Mouse (Mus musculus) urinary bladder, postnatal 14 days (tissue): ENCODE results near the gene Cfap77.

Source experiments
- DNase-seq: peaks from one replicate; pipeline ENCODE4 v3.0.0; 2021; ENCODE audit warnings: low spot score

The Cfap77 gene

DNA sequence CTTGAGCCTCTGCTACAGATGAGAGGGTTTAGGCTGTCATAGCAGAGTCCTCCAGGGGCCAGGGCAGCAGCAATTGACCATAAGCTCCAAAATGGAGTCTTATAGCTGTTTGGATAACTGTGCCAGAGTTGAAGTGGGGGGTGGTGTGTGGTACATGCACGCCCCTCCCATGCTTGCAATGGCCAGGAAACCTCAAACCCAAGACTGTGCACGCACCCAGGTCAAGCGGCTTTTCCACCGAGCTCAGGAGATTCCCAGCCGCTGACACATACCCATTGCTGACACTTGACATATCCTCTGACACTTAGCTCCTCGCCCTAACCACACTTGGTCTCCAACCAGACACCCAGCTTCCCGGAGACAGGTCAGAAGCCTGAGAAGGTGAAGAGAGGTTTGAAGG lies 115.9 kb downstream of the Cfap77 start:
- no peak for DNase-seq

GRCm38 (mm10) chr2:28930571-28930970 lies 124.3 kb downstream of the Cfap77 start:
- DNase-seq: no peak

DNA sequence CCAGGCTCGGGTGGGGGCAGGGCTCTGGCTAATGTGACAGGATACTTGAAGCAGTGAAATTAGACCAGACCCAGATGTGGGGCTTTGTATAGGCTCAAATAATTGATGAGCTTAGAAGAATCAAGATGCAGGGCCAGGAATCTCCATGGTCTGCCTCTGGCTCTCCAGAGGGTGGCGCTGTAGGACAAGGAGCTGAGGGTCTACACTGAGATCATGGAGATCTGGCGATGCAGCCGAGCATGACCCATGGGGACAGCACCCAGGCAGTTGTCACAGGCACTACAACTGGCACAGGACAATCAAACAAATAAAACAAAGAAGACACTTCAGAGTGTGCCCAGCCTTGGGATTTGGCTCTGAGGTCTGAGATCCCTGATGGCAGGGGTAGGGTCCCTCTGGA lies 131.0 kb downstream of the Cfap77 start:
- DNase-seq: peak; percentile 68

GRCm38 (mm10) chr2:28919001-28919400 lies 135.9 kb downstream of the Cfap77 start:
- no peak for DNase-seq

DNA sequence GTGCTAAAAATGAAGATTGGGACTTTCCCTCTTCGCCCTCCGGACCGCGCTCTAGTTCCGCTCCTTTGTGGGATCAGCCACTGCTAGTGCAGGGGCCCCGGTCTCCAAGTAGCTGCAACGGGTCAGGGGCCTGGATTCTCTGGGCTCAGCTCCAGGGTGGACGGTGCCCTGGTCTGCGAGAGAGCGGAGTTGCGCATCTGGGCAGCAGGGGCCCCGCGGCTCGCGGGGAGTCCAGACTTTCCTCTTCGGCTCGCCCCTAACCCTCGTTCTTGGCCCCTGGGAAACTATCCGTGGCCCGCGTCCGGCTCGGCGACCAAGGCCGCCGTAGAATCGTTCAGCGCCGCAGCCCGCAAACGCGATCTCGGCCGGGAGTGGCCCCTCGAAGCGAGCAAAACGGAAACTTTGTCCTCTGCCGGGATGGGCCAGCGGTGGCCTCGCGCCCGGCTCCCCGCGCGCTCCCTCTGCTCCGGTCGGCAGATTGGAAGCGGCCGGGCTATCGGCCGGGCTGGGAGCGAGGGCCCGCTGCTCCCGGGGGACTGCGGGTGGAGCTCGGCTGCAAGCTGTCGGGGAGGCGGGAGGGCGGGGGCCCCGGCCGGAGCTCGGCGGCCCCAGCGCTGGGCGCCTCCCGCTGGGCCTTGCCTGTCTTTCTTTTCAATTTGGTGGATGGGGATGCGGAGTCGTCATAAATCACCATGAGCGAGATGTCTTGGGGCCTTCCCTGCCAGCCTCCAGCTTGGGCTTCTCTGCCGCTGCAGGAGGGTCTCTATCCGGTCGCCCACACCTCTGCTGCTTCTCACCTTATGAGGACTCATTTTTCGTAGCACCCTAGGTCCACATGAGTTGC lies 137.1 kb downstream of the Cfap77 start:
- DNase-seq: no peak

DNA sequence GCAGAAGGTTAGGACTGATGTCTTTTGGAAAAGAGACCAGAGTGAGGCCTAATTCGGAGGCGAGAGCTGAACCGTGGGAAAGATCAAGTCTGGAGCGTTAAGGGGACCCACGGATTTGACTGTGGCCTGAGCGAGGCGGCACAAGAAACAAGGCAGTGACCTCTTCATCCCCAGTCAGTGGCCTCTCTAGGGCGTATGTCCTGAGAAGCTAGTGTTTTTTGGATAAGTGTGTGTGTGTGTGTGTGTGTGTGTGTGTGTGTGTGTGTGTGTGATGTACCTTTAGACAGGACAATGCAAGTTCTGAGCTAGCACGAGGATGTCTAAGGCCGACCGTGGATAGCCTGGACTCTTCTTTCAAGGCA lies 137.7 kb downstream of the Cfap77 start:
- DNase-seq: no peak

DNA sequence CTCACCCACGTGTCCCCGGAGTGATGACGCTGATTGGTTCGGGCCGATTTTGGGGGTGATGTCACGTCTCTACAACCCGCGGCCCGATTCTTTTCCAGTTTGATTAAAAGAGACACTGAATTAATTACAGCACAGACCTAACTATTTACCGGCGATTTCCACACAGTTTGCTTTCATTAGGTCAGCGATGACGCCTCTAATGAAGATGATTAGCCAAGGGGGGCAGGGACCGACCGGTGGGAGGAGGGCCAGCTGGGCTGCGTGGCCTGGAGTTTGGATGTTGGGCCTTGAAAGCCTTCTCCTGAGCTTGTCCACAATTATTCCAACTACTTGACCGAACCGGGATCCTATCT lies 138.4 kb downstream of the Cfap77 start, which contains the start of gene Barhl1:
Barhl1 (minus strand) TSS at position 156 of the 353 bp plus-strand sequence.
- no peak for DNase-seq

DNA sequence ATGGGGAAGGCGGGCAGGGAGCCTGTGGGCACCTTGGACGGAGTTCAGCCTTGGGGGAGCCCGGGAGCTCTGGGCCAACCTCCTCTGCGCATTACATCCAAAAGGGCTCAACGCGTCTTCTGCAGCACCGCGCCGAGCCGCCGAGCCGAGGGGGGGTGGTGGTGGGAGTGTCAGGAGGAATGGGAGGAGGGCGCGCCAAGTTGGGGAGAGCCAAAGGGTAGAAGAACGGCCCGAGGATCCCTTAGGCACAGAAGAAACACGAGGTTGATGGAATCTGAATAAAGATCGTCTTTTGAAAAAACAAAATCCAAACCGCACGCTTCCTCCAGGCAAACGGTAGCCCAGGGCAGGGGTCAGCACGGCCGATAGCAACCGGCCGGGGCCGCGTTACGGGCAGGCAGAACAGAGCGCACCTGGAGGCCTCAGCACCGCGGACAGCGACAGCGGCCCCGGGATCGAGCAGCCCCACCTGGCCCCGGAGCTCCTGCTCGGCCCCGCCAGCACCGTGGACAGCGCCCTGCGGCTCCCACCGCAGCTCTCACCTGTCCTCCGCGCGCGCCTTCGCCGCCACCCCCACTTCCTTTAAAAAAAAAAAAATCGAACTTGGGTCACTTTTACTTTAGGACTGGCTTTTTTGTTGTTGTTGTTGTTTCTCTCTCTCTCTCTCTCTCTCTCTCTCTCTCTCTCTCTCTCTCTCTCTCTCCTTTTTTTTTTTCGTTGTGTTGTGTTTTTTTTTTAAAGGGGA lies 138.9 kb downstream of the Cfap77 start:
- DNase-seq: peak; percentile 87

- DNase-seq: no peak
These were observed 139.6 kb downstream of the Cfap77 start for GRCm38 (mm10) chr2:28915104-28915738.

DNA sequence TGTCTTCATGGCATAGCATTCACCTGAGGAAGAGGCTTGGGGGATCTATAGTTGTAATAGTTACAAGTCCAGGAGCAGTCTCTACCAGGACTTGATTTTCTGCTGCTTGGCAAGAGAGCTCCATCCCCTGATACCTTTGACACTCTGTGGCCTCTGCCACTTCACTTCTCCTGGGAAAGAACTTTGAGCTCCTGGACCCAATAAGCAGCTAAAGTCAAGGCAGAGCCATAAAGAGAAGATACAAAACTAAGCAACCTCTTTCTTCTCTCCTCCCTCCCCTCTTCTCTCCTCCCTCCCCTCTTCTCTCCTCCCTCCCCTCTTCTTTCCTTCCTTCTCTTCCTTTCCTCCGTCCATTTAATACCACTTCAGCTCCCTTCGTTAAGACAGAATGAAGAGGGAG lies 140.7 kb downstream of the Cfap77 start:
- DNase-seq: no peak

DNA sequence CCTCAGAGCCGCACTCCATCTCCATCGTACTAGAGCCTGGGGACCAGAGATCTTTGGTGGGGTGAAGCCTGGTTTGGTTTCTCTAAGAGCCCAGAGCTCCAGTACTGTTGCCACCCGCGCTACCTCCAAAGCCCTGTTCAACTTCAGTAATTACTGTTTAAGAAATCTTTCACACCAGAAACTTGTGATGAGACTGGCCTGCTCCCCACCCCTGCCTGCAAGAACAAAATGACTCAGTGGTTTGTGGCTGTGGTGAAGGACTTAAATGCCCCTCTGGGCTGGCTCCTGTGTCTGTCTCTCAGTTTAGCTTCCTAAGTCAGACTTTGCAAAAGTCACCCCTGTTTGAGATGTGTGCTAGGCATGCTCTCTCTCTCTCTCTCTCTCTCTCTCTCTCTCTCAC lies 141.9 kb downstream of the Cfap77 start:
- DNase-seq: no peak

GRCm38 (mm10) chr2:28912039-28912700 lies 142.7 kb downstream of the Cfap77 start:
- DNase-seq: no peak

GRCm38 (mm10) chr2:28911331-28912038 lies 143.4 kb downstream of the Cfap77 start:
- DNase-seq: no peak

GRCm38 (mm10) chr2:28910877-28911276 lies 144.0 kb downstream of the Cfap77 start:
- no peak for DNase-seq

- no peak for DNase-seq
These were observed 144.8 kb downstream of the Cfap77 start for GRCm38 (mm10) chr2:28909818-28910710.

- no peak for DNase-seq
These were observed 145.6 kb downstream of the Cfap77 start for GRCm38 (mm10) chr2:28909186-28909817.

DNA sequence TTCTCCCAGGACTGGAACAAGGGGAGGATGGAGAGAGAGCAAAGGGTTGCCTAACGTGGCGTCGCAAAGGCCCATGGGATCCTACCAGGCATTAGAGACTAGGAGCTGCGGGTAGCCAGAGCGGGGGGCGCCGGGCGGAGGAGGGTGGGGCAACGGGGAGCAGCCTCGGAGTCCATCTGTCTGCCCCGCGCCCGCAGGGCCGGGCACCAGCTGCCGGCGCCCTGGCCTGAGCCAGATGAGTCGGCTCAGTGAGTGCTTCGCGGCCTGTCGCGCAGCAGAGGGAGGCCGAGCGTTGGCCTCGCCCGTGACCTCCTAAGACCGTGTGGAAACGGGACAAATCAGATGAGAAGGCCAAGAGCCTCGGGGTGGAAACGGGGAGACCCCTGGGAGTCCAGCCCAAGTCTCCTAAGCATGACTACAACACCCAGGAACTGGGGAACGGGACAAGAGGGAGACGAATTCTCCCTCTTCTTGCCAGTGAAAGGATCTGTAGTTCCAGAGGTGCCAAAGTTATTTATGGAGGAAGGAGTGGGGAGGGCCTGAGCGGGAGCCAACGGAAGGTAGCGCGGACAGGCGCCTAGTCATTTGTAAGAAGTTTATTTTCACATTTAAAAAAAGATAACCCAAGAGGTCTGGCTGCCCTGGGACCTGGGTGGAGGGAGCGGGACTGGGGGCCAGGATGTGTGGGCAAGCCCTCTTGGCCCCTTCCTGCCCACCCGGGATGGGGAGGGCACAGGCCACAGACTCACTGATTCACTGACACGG lies 146.3 kb downstream of the Cfap77 start:
- no peak for DNase-seq

- DNase-seq: no peak
These were observed 147.0 kb downstream of the Cfap77 start for GRCm38 (mm10) chr2:28907691-28908388.

- DNase-seq: no peak
These were observed 149.3 kb downstream of the Cfap77 start for GRCm38 (mm10) chr2:28905561-28905960.
